Mouse (Mus musculus): Measurements from ENCODE around the gene Smim11. TPM values are rescaled to one million over a fixed set of nuclear protein-coding genes. Genes with fewer than 3 reads are reported as not detected.

Smim11 gene
- 52.3 and 61.2 TPM in 2 replicates for polyA plus RNA-seq (2012; rRNA removed)
- polyA plus RNA-seq (2014; fragmentation: Nextera tagmentation; extraction: Ambion mirVana), result 145 and 150 TPM in 2 replicates

GRCm38 (mm10) chr16:92300649-92301411 is at the start of gene Smim11:
TSS of gene Smim11 (plus strand) at chr16:92301286.
- Histone ChIP-seq H3K4me3 (replicated peaks; ENCODE audit: low read length) (peak within 1 kb of the TSS; percentile 70), H3K27me3 (ENCODE audit: control insufficient read depth, insufficient read depth, low read length) (no peaks in the 10 kb centered on the region), H3K9me3 (ENCODE audit: control insufficient read depth, low read length) (no peaks in the 10 kb centered on the region), H3K9ac (ENCODE audit: low read depth, low read length, severe bottlenecking) (peak within 1 kb of the TSS; percentile 85), H3K36me3 (ENCODE audit: control insufficient read depth, insufficient read depth, low read length) (peaks cover 8% of the 10 kb centered on the region), H3K27ac (replicated peaks; ENCODE audit: low read depth, low read length) (peak within 1 kb of the TSS; percentile 65), H3K4me1 (ENCODE audit: control insufficient read depth, insufficient read depth, low read length) (peaks cover 18% of the 10 kb centered on the region), H3K4me2 (replicated peaks; ENCODE audit: low read depth, low read length, severe bottlenecking) (peak within 1 kb of the TSS; percentile 85)
- TF ChIP-seq POLR2A (IDR thresholded peaks at IDR 0.05; ENCODE audit: borderline replicate concordance, extremely low read depth, insufficient read depth, insufficient read length), result peak; percentile 61; the same call in 1 of the 2 replicates
- DNase-seq (ENCODE audit: low spot score) (peak; percentile 98), ATAC-seq (ENCODE audit: low FRiP score, low read depth) (peak; percentile 94)
- WGBS, result 11% methylated on average over 32 of the region's 32 CpGs

- no peak overlapping the region for H3K4me3 ChIP-seq (replicated peaks; ENCODE audit: low read length)
- H3K4me1 ChIP-seq (ENCODE audit: control insufficient read depth, insufficient read depth, low read length), result no peaks in the 10 kb centered on the region
- WGBS, result 93% methylated on average over 3 of the region's 3 CpGs
- no peaks in the 10 kb centered on the region for H3K36me3 ChIP-seq (ENCODE audit: control insufficient read depth, insufficient read depth, low read length)
- H3K9ac ChIP-seq (ENCODE audit: low read depth, low read length, severe bottlenecking), result no peak overlapping the region
- DNase-seq (ENCODE audit: low spot score), result no peak
- TF ChIP-seq POLR2A (IDR thresholded peaks at IDR 0.05; ENCODE audit: borderline replicate concordance, extremely low read depth, insufficient read depth, insufficient read length), result no peak
- no peak overlapping the region for H3K27ac ChIP-seq (replicated peaks; ENCODE audit: low read depth, low read length)
- H3K9me3 ChIP-seq (ENCODE audit: control insufficient read depth, low read length), result no peaks in the 10 kb centered on the region
- no peaks in the 10 kb centered on the region for H3K27me3 ChIP-seq (ENCODE audit: control insufficient read depth, insufficient read depth, low read length)
- no peak overlapping the region for H3K4me2 ChIP-seq (replicated peaks; ENCODE audit: low read depth, low read length, severe bottlenecking)
- ATAC-seq (ENCODE audit: low FRiP score, low read depth), result no peak
Measured at GRCm38 (mm10) chr16:92254316-92254715, 46.8 kb upstream of the Smim11 start.

DNA sequence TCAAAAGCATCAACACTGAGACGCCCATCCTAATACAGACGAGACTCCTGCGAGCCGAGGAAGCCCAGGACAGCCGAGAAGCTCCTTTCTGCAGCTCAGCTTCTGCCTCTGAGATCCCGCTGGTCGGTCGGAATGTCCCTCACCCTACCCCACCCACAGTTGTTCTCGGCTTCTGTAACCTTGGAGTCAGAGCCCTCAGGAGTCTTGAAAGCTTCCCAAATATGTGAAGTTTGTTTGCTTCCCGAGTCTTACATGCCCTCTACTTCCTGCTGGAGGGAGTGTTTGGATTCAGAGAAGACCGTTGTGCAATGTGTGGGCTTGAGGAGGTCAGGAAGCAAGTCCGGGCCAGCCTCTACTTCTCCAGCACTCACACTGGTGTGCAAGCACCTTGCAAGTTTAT is 33.2 kb upstream of the Smim11 start:
- H3K4me1 ChIP-seq (ENCODE audit: control insufficient read depth, insufficient read depth, low read length), result no peaks in the 10 kb centered on the region
- H3K27ac ChIP-seq (replicated peaks; ENCODE audit: low read depth, low read length), result no peak overlapping the region
- no peaks in the 10 kb centered on the region for H3K9me3 ChIP-seq (ENCODE audit: control insufficient read depth, low read length)
- TF ChIP-seq POLR2A (IDR thresholded peaks at IDR 0.05; ENCODE audit: borderline replicate concordance, extremely low read depth, insufficient read depth, insufficient read length), result no peak
- H3K4me3 ChIP-seq (replicated peaks; ENCODE audit: low read length), result no peak overlapping the region
- DNase-seq (ENCODE audit: low spot score), result no peak
- H3K27me3 ChIP-seq (ENCODE audit: control insufficient read depth, insufficient read depth, low read length), result no peaks in the 10 kb centered on the region
- ATAC-seq (ENCODE audit: low FRiP score, low read depth), result no peak
- no peak overlapping the region for H3K9ac ChIP-seq (ENCODE audit: low read depth, low read length, severe bottlenecking)
- no peak overlapping the region for H3K4me2 ChIP-seq (replicated peaks; ENCODE audit: low read depth, low read length, severe bottlenecking)
- no peaks in the 10 kb centered on the region for H3K36me3 ChIP-seq (ENCODE audit: control insufficient read depth, insufficient read depth, low read length)
- 81% methylated on average over 12 of the region's 12 CpGs for WGBS

DNA sequence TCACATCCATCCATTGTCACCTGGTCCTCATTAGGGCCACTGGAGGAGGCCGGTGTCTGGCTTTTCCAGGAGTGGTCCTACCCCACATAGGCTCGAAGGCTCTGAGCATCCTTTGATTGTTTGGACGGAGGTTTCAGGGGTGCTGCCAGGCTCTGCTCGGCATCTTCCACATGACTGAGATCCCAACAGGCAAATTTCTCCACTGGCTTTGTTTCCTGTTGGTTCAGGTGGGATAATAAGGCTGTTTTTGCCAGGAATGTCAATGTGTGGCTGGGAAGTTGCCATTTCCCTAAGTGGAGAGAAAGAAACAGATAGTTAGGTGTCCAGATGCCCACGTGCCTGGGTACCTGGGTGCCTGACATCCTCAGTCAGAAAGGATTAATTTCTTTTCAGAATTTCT is 26.6 kb upstream of the Smim11 start:
- Histone ChIP-seq H3K36me3 (ENCODE audit: control insufficient read depth, insufficient read depth, low read length) (no peaks in the 10 kb centered on the region), H3K9ac (ENCODE audit: low read depth, low read length, severe bottlenecking) (no peak overlapping the region), H3K9me3 (ENCODE audit: control insufficient read depth, low read length) (no peaks in the 10 kb centered on the region), H3K27me3 (ENCODE audit: control insufficient read depth, insufficient read depth, low read length) (no peaks in the 10 kb centered on the region), H3K4me3 (replicated peaks; ENCODE audit: low read length) (no peak overlapping the region), H3K4me1 (ENCODE audit: control insufficient read depth, insufficient read depth, low read length) (no peaks in the 10 kb centered on the region), H3K27ac (replicated peaks; ENCODE audit: low read depth, low read length) (no peak overlapping the region), H3K4me2 (replicated peaks; ENCODE audit: low read depth, low read length, severe bottlenecking) (no peak overlapping the region)
- ATAC-seq (ENCODE audit: low FRiP score, low read depth) (no peak), DNase-seq (ENCODE audit: low spot score) (no peak)
- WGBS, result 38% methylated on average over 5 of the region's 5 CpGs
- TF ChIP-seq POLR2A (IDR thresholded peaks at IDR 0.05; ENCODE audit: borderline replicate concordance, extremely low read depth, insufficient read depth, insufficient read length), result no peak

GRCm38 (mm10) chr16:92275526-92275925 is 25.6 kb upstream of the Smim11 start:
- H3K27me3 ChIP-seq (ENCODE audit: control insufficient read depth, insufficient read depth, low read length), result no peaks in the 10 kb centered on the region
- 81% methylated on average over 4 of the region's 4 CpGs for WGBS
- H3K4me2 ChIP-seq (replicated peaks; ENCODE audit: low read depth, low read length, severe bottlenecking), result no peak overlapping the region
- H3K27ac ChIP-seq (replicated peaks; ENCODE audit: low read depth, low read length), result no peak overlapping the region
- no peak overlapping the region for H3K9ac ChIP-seq (ENCODE audit: low read depth, low read length, severe bottlenecking)
- ATAC-seq (ENCODE audit: low FRiP score, low read depth) (no peak), DNase-seq (ENCODE audit: low spot score) (no peak)
- no peaks in the 10 kb centered on the region for H3K36me3 ChIP-seq (ENCODE audit: control insufficient read depth, insufficient read depth, low read length)
- no peaks in the 10 kb centered on the region for H3K9me3 ChIP-seq (ENCODE audit: control insufficient read depth, low read length)
- no peak for TF ChIP-seq POLR2A (IDR thresholded peaks at IDR 0.05; ENCODE audit: borderline replicate concordance, extremely low read depth, insufficient read depth, insufficient read length)
- no peaks in the 10 kb centered on the region for H3K4me1 ChIP-seq (ENCODE audit: control insufficient read depth, insufficient read depth, low read length)
- H3K4me3 ChIP-seq (replicated peaks; ENCODE audit: low read length), result no peak overlapping the region

Data from limb, embryonic 14.5 days (tissue).